In the genomic region with DNA sequence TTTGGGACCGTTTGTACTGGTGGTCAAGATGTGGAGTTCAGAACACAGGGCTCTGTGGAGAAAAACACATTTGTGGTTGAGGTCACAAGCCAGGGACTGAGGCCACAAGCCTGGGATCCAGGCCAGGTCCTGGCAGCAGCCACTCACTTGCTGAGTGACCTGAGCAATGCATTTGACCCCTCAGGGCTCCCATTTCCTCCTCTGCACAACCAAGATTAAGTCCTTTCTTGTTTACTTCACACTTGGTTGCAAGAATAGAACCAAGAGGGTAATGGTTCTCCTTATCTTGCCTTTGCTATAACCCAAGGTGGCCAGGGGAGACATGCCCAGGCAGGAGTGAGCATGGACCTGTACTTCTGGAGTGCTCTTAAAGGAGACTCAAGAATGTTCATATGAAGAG, we compare ENCODE assay signal across 12 mouse cellular contexts. TPM values are rescaled to one million over a fixed set of nuclear protein-coding genes. Genes with fewer than 3 reads are reported as not detected.
DNase-seq lines count a peak whose midpoint lies in the region; ATAC-seq and TF ChIP-seq lines count a peak whose summit lies in the region.
"Had no signal": no experiment of that assay in that cellular context is flagged by ENCODE, and none has a peak within 500 bp of the region (broad histone marks: within the 10 kb centered on the region; RNA-seq: fewer than 3 reads in every experiment).

No protein-coding gene starts in this region.

- DNase-seq in heart, adult 11 months, result peak; percentile 97
- DNase-seq in gastrocnemius, postnatal 10 days, result peak; percentile 42
- DNase-seq in kidney, postnatal 0 days (ENCODE audit: low spot score), result no peak
- DNase-seq in lung, postnatal 4 days, result peak; percentile 60 to 82
- DNase-seq in yolk sac, embryonic 10.5 days (ENCODE audit: low spot score), result no peak

- H3K9me3 ChIP-seq in heart, embryonic 11.5 days (replicated peaks; ENCODE audit: control insufficient read depth, low read length), result no peaks in the 10 kb centered on the region
- no peaks in the 10 kb centered on the region for H3K9me3 ChIP-seq in kidney, postnatal 0 days (replicated peaks; ENCODE audit: low read length)
- no peaks in the 10 kb centered on the region for H3K9me3 ChIP-seq in intestine, postnatal 0 days (ENCODE audit: control insufficient read depth)
- H3K9me3 ChIP-seq in midbrain, embryonic 15.5 days, result no peaks in the 10 kb centered on the region
- H3K9me3 ChIP-seq: embryonic facial prominence, embryonic 12.5 days; limb, embryonic 12.5 days; neural tube, embryonic 13.5 days had no signal

- 50% methylated on average over 1 of the region's 1 CpGs for WGBS in heart, embryonic 11.5 days (ENCODE audit: insufficient replicate concordance)
- WGBS in kidney, postnatal 0 days, result 45% methylated on average over 1 of the region's 1 CpGs
- WGBS in intestine, postnatal 0 days, result 54% methylated on average over 1 of the region's 1 CpGs
- 81% methylated on average over 1 of the region's 1 CpGs for WGBS in midbrain, embryonic 15.5 days

- H3K4me3 ChIP-seq in heart, embryonic 11.5 days (ENCODE audit: low read depth, low read length), result no peak overlapping the region
- no peak overlapping the region for H3K4me3 ChIP-seq in kidney, postnatal 0 days (replicated peaks; ENCODE audit: low read depth, low read length)
- H3K4me3 ChIP-seq in intestine, postnatal 0 days (ENCODE audit: low read depth, low read length), result no peak overlapping the region
- H3K4me3 ChIP-seq in midbrain, embryonic 15.5 days, result no peak overlapping the region
- H3K4me3 ChIP-seq: embryonic facial prominence, embryonic 12.5 days; limb, embryonic 12.5 days; neural tube, embryonic 13.5 days had no signal

- H3K27ac ChIP-seq in heart, embryonic 11.5 days (ENCODE audit: low read depth, low read length), result no peak overlapping the region
- H3K27ac ChIP-seq in kidney, postnatal 0 days, result 0 out of 2 replicates have a peak overlapping the region, but pooled peaks have one; percentile 13
- H3K27ac ChIP-seq in intestine, postnatal 0 days (ENCODE audit: low read depth, low read length), result no peak overlapping the region
- H3K27ac ChIP-seq in midbrain, embryonic 15.5 days, result no peak overlapping the region
- H3K27ac ChIP-seq: embryonic facial prominence, embryonic 12.5 days; limb, embryonic 12.5 days; neural tube, embryonic 13.5 days had no signal

- no peak overlapping the region for H3K9ac ChIP-seq in heart, embryonic 11.5 days (ENCODE audit: low read depth, low read length)
- H3K9ac ChIP-seq in kidney, postnatal 0 days (ENCODE audit: low read depth, low read length), result no peak overlapping the region
- no peak overlapping the region for H3K9ac ChIP-seq in intestine, postnatal 0 days (ENCODE audit: low read depth, low read length)
- no peak overlapping the region for H3K9ac ChIP-seq in midbrain, embryonic 15.5 days
- H3K9ac ChIP-seq: embryonic facial prominence, embryonic 12.5 days; limb, embryonic 12.5 days; neural tube, embryonic 13.5 days had no signal

- H3K4me2 ChIP-seq in heart, embryonic 11.5 days, result no peak overlapping the region
- H3K4me2 ChIP-seq in kidney, postnatal 0 days (ENCODE audit: low read length), result no peak overlapping the region
- no peak overlapping the region for H3K4me2 ChIP-seq in intestine, postnatal 0 days (replicated peaks; ENCODE audit: low read depth)
- no peak overlapping the region for H3K4me2 ChIP-seq in midbrain, embryonic 15.5 days
- H3K4me2 ChIP-seq: embryonic facial prominence, embryonic 12.5 days; limb, embryonic 12.5 days; neural tube, embryonic 13.5 days had no signal

- no peaks in the 10 kb centered on the region for H3K27me3 ChIP-seq in heart, embryonic 11.5 days (ENCODE audit: control insufficient read depth, insufficient read depth, low read length)
- no peaks in the 10 kb centered on the region for H3K27me3 ChIP-seq in kidney, postnatal 0 days (ENCODE audit: insufficient read depth, low read length)
- no peaks in the 10 kb centered on the region for H3K27me3 ChIP-seq in intestine, postnatal 0 days (replicated peaks; ENCODE audit: control insufficient read depth, insufficient read depth, low read length)
- no peaks in the 10 kb centered on the region for H3K27me3 ChIP-seq in midbrain, embryonic 15.5 days (replicated peaks)
- H3K27me3 ChIP-seq: embryonic facial prominence, embryonic 12.5 days; limb, embryonic 12.5 days; neural tube, embryonic 13.5 days had no signal

- H3K4me1 ChIP-seq in heart, embryonic 11.5 days (ENCODE audit: control insufficient read depth, insufficient read depth, low read length), result no peaks in the 10 kb centered on the region
- 0 out of 2 replicates have a peak, but pooled peaks cover 2% of the 10 kb centered on the region for H3K4me1 ChIP-seq in kidney, postnatal 0 days (replicated peaks; ENCODE audit: insufficient read depth, low read length)
- H3K4me1 ChIP-seq in intestine, postnatal 0 days (replicated peaks; ENCODE audit: control insufficient read depth, insufficient read depth, low read length), result peaks cover 8% of the 10 kb centered on the region
- 0 out of 2 replicates have a peak, but pooled peaks cover 6% of the 10 kb centered on the region for H3K4me1 ChIP-seq in midbrain, embryonic 15.5 days
- H3K4me1 ChIP-seq: neural tube, embryonic 13.5 days had no signal

- no peak for TF ChIP-seq CTCF in kidney, postnatal 0 days (IDR thresholded peaks at IDR 0.05; ENCODE audit: low read depth)
- no peak for TF ChIP-seq CTCF in intestine, postnatal 0 days (IDR thresholded peaks at IDR 0.05; ENCODE audit: low read depth)

- no peak for ATAC-seq in heart, embryonic 11.5 days (replicated peaks; ENCODE audit: insufficient number of reproducible peaks, low FRiP score, low TSS enrichment)
- no peak for ATAC-seq in kidney, postnatal 0 days (replicated peaks; ENCODE audit: low FRiP score, low read depth)
- ATAC-seq in intestine, postnatal 0 days, result no peak
- no peak for ATAC-seq in midbrain, embryonic 15.5 days (replicated peaks)

- H3K36me3 ChIP-seq in heart, embryonic 11.5 days (ENCODE audit: control insufficient read depth, insufficient read depth, low read length), result no peaks in the 10 kb centered on the region
- H3K36me3 ChIP-seq in kidney, postnatal 0 days (ENCODE audit: insufficient read depth, low read length), result no peaks in the 10 kb centered on the region
- H3K36me3 ChIP-seq in intestine, postnatal 0 days (ENCODE audit: control insufficient read depth, insufficient read depth), result no peaks in the 10 kb centered on the region
- H3K36me3 ChIP-seq in midbrain, embryonic 15.5 days (replicated peaks), result no peaks in the 10 kb centered on the region
- H3K36me3 ChIP-seq: embryonic facial prominence, embryonic 12.5 days; limb, embryonic 12.5 days; neural tube, embryonic 13.5 days had no signal

RNA-seq across cellular contexts. Expression of gene Calml3, which starts 53.4 kb away (rescaled TPM):
- 0.11 TPM in 1 of 2 replicates, not detected in the other for polyA plus RNA-seq in heart, embryonic 11.5 days (2014; fragmentation: Nextera tagmentation; extraction: Ambion mirVana)
- total RNA-seq in gastrocnemius, postnatal 10 days (2021), result not detected
- polyA plus RNA-seq in kidney, postnatal 0 days (2015; fragmentation: Nextera tagmentation; extraction: Ambion mirVana), result 1.4 and 1.6 TPM in 2 replicates
- polyA plus RNA-seq in intestine, postnatal 0 days (2015; fragmentation: Nextera tagmentation; extraction: Ambion mirVana), result not detected in 2 replicates
- polyA plus RNA-seq in midbrain, embryonic 15.5 days (2015; fragmentation: Nextera tagmentation; extraction: Ambion mirVana), result not detected in 2 replicates
- polyA plus RNA-seq: hindbrain, embryonic 11.5 days; neural tube, embryonic 13.5 days had no signal

Comparison
In these comparisons a context has a peak if more than half of its experiments do, and no peak if none do; other contexts are left out.
1. DNase-seq: peak in heart, adult 11 months (single experiment), gastrocnemius, postnatal 10 days (single experiment) and lung, postnatal 4 days (2 of 2); none in kidney, postnatal 0 days (single experiment) and yolk sac, embryonic 10.5 days (single experiment).